Mouse (Mus musculus) liver, embryonic 11.5 days (tissue): ENCODE measurements around the gene Gm10271. TPM values are rescaled to one million over a fixed set of nuclear protein-coding genes. Genes with fewer than 3 reads are reported as not detected.

Experiments
- ATAC-seq: fragments of 200-750 bp; cut with Nextera tagmentation; replicated peaks from 2 replicates; pipeline ENCODE4 v1.8.0; 2017; ENCODE audit warnings: moderate number of reproducible peaks, mild to moderate bottlenecking, moderate TSS enrichment, moderate library complexity; ENCODE audit not compliant: low FRiP score
- DNase-seq: peaks from one replicate; pipeline ENCODE4 v3.0.0-alpha.2; 2017; ENCODE audit warnings: low spot score
- H3K27ac ChIP-seq: fragments of 300-500 bp; sonication (generic); 2 replicates; pipeline ENCODE4 v1.5.1; 2014; ENCODE audit warnings: mild to moderate bottlenecking, low read depth, low read length, control low read depth
- H3K27me3 ChIP-seq: fragments of 300-500 bp; sonication (generic); replicated peaks from 2 replicates; pipeline ENCODE4 v1.6.1; 2014; ENCODE audit warnings: low read length, mixed read lengths; ENCODE audit not compliant: control insufficient read depth, insufficient read depth
- H3K36me3 ChIP-seq: fragments of 300-500 bp; sonication (generic); 2 replicates; pipeline ENCODE4 v1.6.1; 2014; ENCODE audit warnings: mild to moderate bottlenecking, low read length, moderate library complexity, mixed read lengths; ENCODE audit not compliant: control insufficient read depth, insufficient read depth
- H3K4me1 ChIP-seq: fragments of 300-500 bp; sonication (generic); replicated peaks from 2 replicates; pipeline ENCODE4 v1.6.1; 2014; ENCODE audit warnings: low read length, mixed read lengths; ENCODE audit not compliant: control insufficient read depth, insufficient read depth
- H3K4me2 ChIP-seq: fragments of 300-500 bp; sonication (generic); 2 replicates; pipeline ENCODE4 v1.6.1; 2014; ENCODE audit warnings: mild to moderate bottlenecking, control low read depth, moderate library complexity
- H3K4me3 ChIP-seq: fragments of 300-500 bp; sonication (generic); 2 replicates; pipeline ENCODE4 v1.5.1; 2014; ENCODE audit warnings: low read depth, low read length, control low read depth
- H3K9ac ChIP-seq: fragments of 300-500 bp; sonication (generic); 2 replicates; pipeline ENCODE4 v1.6.1; 2014; ENCODE audit warnings: low read depth, low read length, control low read depth
- H3K9me3 ChIP-seq: fragments of 300-500 bp; sonication (generic); 2 replicates; pipeline ENCODE4 v1.6.1; 2016; ENCODE audit warnings: low read length, inconsistent platforms, mixed read lengths; ENCODE audit not compliant: control insufficient read depth
- WGBS: fragments of 180-500 bp; shearing (Covaris S2); extraction: QIAGEN DNeasy Blood & Tissue Kit; methylation state at CpG from one replicate; pipeline ENCODE4 v1.1.7; 2014; 5-methylcytosine and 5-hydroxymethylcytosine counted together
- polyA plus RNA-seq: library from polyadenylated mRNA; unstranded; fragments of >200 nt; fragmentation: Nextera tagmentation; extraction: Ambion mirVana; gene quantifications from 2 replicates; pipeline ENCODE4 v1.2.1, GENCODE M21; 2014

The Gm10271 gene
- polyA plus RNA-seq, 1 experiment from 2014 or later: not detected

GRCm38 (mm10) chr10:116984836-116985235, 12.4 kb upstream of the Gm10271 start:
- DNase-seq: no peak
- ATAC-seq: no peak
- WGBS: 65% methylated on average over 12 of the region's 12 CpGs
- H3K27ac ChIP-seq: no peak overlapping the region
- no peak overlapping the region for H3K4me2 ChIP-seq
- H3K4me3 ChIP-seq: no peak overlapping the region
- no peaks in the 10 kb centered on the region for H3K36me3 ChIP-seq
- peaks cover 3% of the 10 kb centered on the region; the same call in 1 of the 2 replicates for H3K27me3 ChIP-seq
- H3K9ac ChIP-seq: no peak overlapping the region
- no peaks in the 10 kb centered on the region for H3K4me1 ChIP-seq
- no peaks in the 10 kb centered on the region for H3K9me3 ChIP-seq

DNA sequence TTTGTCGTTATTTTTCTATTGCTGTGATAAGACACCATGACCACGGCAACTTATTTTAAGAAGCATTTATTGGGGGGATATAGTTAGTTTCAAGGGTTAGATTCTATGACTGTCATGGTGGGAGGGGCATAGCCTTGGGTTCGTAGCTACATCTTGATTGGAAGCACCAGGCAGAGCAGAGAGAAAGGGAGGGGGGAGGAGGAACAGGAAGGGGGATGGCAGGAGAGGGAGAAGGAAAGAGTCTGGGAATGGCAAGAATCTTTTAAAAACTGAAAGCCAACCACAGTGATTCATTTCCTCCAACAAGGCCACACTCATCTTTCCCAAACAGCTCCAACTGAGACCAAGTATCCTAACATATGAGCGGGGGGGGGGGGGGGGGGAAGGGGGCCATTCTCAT, 10.1 kb upstream of the Gm10271 start:
- DNase-seq: no peak
- 63% methylated on average over 3 of the region's 4 CpGs for WGBS

GRCm38 (mm10) chr10:116980888-116981287, 8.5 kb upstream of the Gm10271 start:
- Histone ChIP-seq H3K27ac (no peak overlapping the region), H3K9me3 (no peaks in the 10 kb centered on the region), H3K9ac (no peak overlapping the region), H3K4me2 (no peak overlapping the region), H3K27me3 (peaks cover 3% of the 10 kb centered on the region; the same call in 1 of the 2 replicates), H3K4me1 (no peaks in the 10 kb centered on the region), H3K4me3 (no peak overlapping the region), H3K36me3 (no peaks in the 10 kb centered on the region)
- no peak for DNase-seq
- 76% methylated on average over 3 of the region's 3 CpGs for WGBS
- no peak for ATAC-seq

More for the DNA sequence above, 10.1 kb upstream of the Gm10271 start:
- Histone ChIP-seq H3K4me2 (no peak overlapping the region), H3K27ac (no peak overlapping the region), H3K9ac (no peak overlapping the region), H3K9me3 (no peaks in the 10 kb centered on the region), H3K4me1 (no peaks in the 10 kb centered on the region), H3K4me3 (no peak overlapping the region), H3K36me3 (no peaks in the 10 kb centered on the region), H3K27me3 (peaks cover 3% of the 10 kb centered on the region; the same call in 1 of the 2 replicates)
- no peak for ATAC-seq

DNA sequence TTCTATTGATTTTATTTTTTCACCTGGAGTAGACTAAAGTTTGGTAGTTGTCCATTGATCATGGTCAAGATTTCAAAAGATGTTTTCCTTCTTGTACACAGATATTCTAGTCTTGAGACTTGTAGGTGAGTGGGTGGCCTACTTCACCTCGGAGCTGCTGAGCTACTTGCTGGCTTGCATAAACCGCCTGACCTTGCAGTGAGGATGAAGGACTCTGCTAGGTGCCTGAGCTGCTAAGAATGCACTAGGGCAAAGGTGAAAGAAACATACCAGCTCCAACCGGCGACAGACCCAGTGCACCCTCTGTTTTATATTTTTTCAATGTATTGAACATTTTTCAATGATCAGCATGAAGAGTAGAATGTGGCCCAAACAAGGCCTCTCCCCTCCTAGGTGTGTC, 7.9 kb upstream of the Gm10271 start:
- WGBS: 76% methylated on average over 4 of the region's 4 CpGs

GRCm38 (mm10) chr10:116978841-116979240, 6.4 kb upstream of the Gm10271 start:
- H3K9ac ChIP-seq: no peak overlapping the region
- WGBS: 90% methylated on average over 9 of the region's 9 CpGs
- no peak for ATAC-seq
- H3K9me3 ChIP-seq: no peaks in the 10 kb centered on the region
- no peak for DNase-seq
- no peaks in the 10 kb centered on the region for H3K27me3 ChIP-seq
- H3K36me3 ChIP-seq: no peaks in the 10 kb centered on the region
- no peak overlapping the region for H3K27ac ChIP-seq
- no peaks in the 10 kb centered on the region for H3K4me1 ChIP-seq
- no peak overlapping the region for H3K4me2 ChIP-seq
- H3K4me3 ChIP-seq: no peak overlapping the region

More for the DNA sequence above, 7.9 kb upstream of the Gm10271 start:
- DNase-seq (no peak), ATAC-seq (no peak)
- peaks cover 3% of the 10 kb centered on the region; the same call in 1 of the 2 replicates for H3K27me3 ChIP-seq
- no peak overlapping the region for H3K9ac ChIP-seq
- no peak overlapping the region for H3K4me2 ChIP-seq
- no peak overlapping the region for H3K4me3 ChIP-seq
- no peaks in the 10 kb centered on the region for H3K4me1 ChIP-seq
- no peaks in the 10 kb centered on the region for H3K9me3 ChIP-seq
- H3K36me3 ChIP-seq: no peaks in the 10 kb centered on the region
- H3K27ac ChIP-seq: no peak overlapping the region

DNA sequence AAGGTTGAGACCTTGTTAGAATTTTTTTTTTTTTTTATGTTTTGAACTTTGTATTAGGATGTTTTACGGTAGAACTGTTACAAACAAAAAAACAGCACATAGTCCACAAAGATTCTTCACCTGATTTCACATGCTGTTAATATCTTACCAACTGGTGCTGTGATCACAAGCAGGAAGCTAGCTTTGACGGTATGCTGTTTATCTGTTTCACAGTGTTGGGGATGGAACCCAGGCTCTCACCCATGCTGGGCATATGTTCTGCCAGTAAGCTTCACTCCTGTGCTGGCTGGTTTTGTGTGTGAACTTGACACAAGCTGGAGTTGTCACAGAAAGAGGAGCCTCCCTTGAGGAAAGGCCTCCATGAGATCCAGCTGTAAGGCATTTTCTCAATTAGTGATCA, 5.4 kb upstream of the Gm10271 start:
- no peak overlapping the region for H3K27ac ChIP-seq
- WGBS: 67% methylated on average over 2 of the region's 2 CpGs
- H3K36me3 ChIP-seq: no peaks in the 10 kb centered on the region
- no peaks in the 10 kb centered on the region for H3K9me3 ChIP-seq
- no peak overlapping the region for H3K4me2 ChIP-seq
- H3K9ac ChIP-seq: no peak overlapping the region
- H3K27me3 ChIP-seq: no peaks in the 10 kb centered on the region
- no peaks in the 10 kb centered on the region for H3K4me1 ChIP-seq
- no peak overlapping the region for H3K4me3 ChIP-seq
- no peak for ATAC-seq
- no peak for DNase-seq

DNA sequence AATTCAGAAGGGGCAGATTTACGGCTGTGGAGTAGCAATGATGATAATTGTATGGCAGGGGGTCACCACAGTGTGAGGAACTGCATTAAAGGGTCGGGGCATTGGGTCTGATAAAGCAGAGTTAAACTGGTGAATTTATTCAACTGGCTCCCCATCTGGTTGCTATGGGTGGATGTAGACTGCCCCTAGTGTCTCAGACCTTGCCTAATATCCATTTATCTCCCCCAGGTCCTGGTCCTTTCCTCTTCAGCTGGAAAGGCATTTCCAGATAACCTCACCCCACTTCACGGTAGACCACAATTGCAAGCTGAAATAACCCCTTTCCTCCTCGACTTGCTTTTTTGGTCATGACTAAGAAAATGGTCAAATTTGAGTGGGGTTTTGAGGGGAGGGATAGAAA, 5.0 kb upstream of the Gm10271 start:
- Histone ChIP-seq H3K27me3 (no peaks in the 10 kb centered on the region), H3K9ac (no peak overlapping the region), H3K4me2 (no peak overlapping the region)

GRCm38 (mm10) chr10:116968741-116969140, 3.7 kb downstream of the Gm10271 start:
- DNase-seq (no peak), ATAC-seq (no peak)
- 78% methylated on average over 4 of the region's 4 CpGs for WGBS
- Histone ChIP-seq H3K36me3 (no peaks in the 10 kb centered on the region), H3K9me3 (no peaks in the 10 kb centered on the region), H3K4me2 (no peak overlapping the region), H3K9ac (no peak overlapping the region), H3K4me3 (no peak overlapping the region), H3K27me3 (no peaks in the 10 kb centered on the region), H3K27ac (no peak overlapping the region), H3K4me1 (no peaks in the 10 kb centered on the region)

More for the DNA sequence above, 5.0 kb upstream of the Gm10271 start:
- ATAC-seq (no peak), DNase-seq (no peak)
- H3K4me3 ChIP-seq: no peak overlapping the region
- 27% methylated on average over 4 of the region's 4 CpGs for WGBS
- no peak overlapping the region for H3K27ac ChIP-seq
- H3K36me3 ChIP-seq: no peaks in the 10 kb centered on the region
- no peaks in the 10 kb centered on the region for H3K4me1 ChIP-seq
- H3K9me3 ChIP-seq: no peaks in the 10 kb centered on the region

DNA sequence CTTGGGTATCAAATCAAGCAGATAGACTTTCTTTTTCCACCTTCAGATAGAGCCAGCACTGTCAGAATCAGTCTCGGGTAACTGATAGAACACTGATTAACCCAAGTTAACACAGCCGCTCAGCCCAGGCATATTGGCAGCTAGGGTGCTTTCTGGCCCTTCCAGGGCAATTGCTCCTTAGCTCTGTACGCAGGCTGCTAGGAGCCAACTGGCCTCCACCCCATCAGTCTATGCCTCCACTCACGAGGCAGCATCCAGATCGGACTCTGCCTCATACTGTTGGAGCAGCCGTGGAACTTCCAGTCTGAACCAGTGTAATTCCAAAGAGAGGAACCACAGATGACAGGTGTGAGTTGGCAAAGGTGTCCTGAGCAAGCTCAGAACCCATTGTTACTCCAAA, 6.3 kb downstream of the Gm10271 start:
- H3K9ac ChIP-seq: no peak overlapping the region
- 69% methylated on average over 6 of the region's 6 CpGs for WGBS
- no peak overlapping the region for H3K4me3 ChIP-seq
- no peaks in the 10 kb centered on the region for H3K4me1 ChIP-seq
- H3K27ac ChIP-seq: no peak overlapping the region
- H3K27me3 ChIP-seq: no peaks in the 10 kb centered on the region
- ATAC-seq: no peak
- H3K9me3 ChIP-seq: no peaks in the 10 kb centered on the region
- no peak for DNase-seq
- no peak overlapping the region for H3K4me2 ChIP-seq
- H3K36me3 ChIP-seq: no peaks in the 10 kb centered on the region
